Mouse (Mus musculus): ENCODE data around the gene Gm21936.

Gm21936 gene

GRCm38 (mm10) chr12:87795212-87795611, at the start of gene Gm21936:
Gene Gm21936, plus strand, starts transcription at chr12:87795512.
- 75% methylated on average over 1 of the region's 1 CpGs for WGBS

- 90% methylated on average over 4 of the region's 4 CpGs for WGBS
Measured at GRCm38 (mm10) chr12:87775655-87776054, 19.7 kb upstream of the Gm21936 start, which contains the start of gene Gm21319. Gene Gm21319, minus strand, starts transcription at chr12:87775755.

GRCm38 (mm10) chr12:87797971-87798370, 2.7 kb downstream of the Gm21936 start:
- WGBS = 93% methylated on average over 5 of the region's 5 CpGs

GRCm38 (mm10) chr12:87816277-87816676, 21.0 kb downstream of the Gm21936 start, which contains the start of gene BB287469:
Gene BB287469, plus strand, starts transcription at chr12:87816577.
- 86% methylated on average over 5 of the region's 6 CpGs for WGBS

- 78% methylated on average over 2 of the region's 2 CpGs for WGBS
Measured at GRCm38 (mm10) chr12:87842239-87842638, 46.9 kb downstream of the Gm21936 start, which contains the start of gene Gm2001. Gene Gm2001, minus strand, starts transcription at chr12:87842339.
